In genomic region chr6:116829341-116829740, GRCm38 (mm10) we compare ENCODE assay signal across 9 mouse cellular contexts.
DNase-seq lines count a peak whose midpoint lies in the region; ATAC-seq and TF ChIP-seq lines count a peak whose summit lies in the region.
"Had no signal": no experiment of that assay in that cellular context is flagged by ENCODE, and none has a peak within 500 bp of the region (broad histone marks: within the 10 kb centered on the region; RNA-seq: fewer than 3 reads in every experiment).

No protein-coding gene starts in this region.

- H3K4me2 ChIP-seq in intestine, embryonic 14.5 days (ENCODE audit: low read length): no peak overlapping the region
- H3K4me2 ChIP-seq in intestine, embryonic 16.5 days (ENCODE audit: low read depth, low read length): no peak overlapping the region
- H3K4me2 ChIP-seq in midbrain, embryonic 15.5 days: no peak overlapping the region

- H3K36me3 ChIP-seq in intestine, embryonic 14.5 days (ENCODE audit: control insufficient read depth, insufficient read depth, low read length): no peaks in the 10 kb centered on the region
- H3K36me3 ChIP-seq in intestine, embryonic 16.5 days (ENCODE audit: control insufficient read depth, insufficient read depth, low read length): no peaks in the 10 kb centered on the region
- H3K36me3 ChIP-seq in midbrain, embryonic 15.5 days (replicated peaks): no peaks in the 10 kb centered on the region
- H3K36me3 ChIP-seq in thymus, adult 2 months (ENCODE audit: control insufficient read depth, insufficient read depth, low read length): no peaks in the 10 kb centered on the region

- no peak for ATAC-seq in intestine, embryonic 14.5 days (replicated peaks; ENCODE audit: low FRiP score, low TSS enrichment, low read depth)
- no peak for ATAC-seq in intestine, embryonic 16.5 days
- peak; percentile 70 for ATAC-seq in midbrain, embryonic 15.5 days (replicated peaks)

- H3K4me1 ChIP-seq in intestine, embryonic 14.5 days (replicated peaks; ENCODE audit: control insufficient read depth, insufficient read depth, low read length): 0 out of 2 replicates have a peak, but pooled peaks cover 4% of the 10 kb centered on the region
- peaks cover 6% of the 10 kb centered on the region; the same call in 1 of the 2 replicates for H3K4me1 ChIP-seq in intestine, embryonic 16.5 days (ENCODE audit: control insufficient read depth, insufficient read depth, low read length)
- H3K4me1 ChIP-seq in midbrain, embryonic 15.5 days: no peaks in the 10 kb centered on the region
- no peaks in the 10 kb centered on the region for H3K4me1 ChIP-seq in thymus, adult 2 months (replicated peaks; ENCODE audit: control insufficient read depth, insufficient read depth, low read length)

- no peak for TF ChIP-seq CTCF in thymus, adult 2 months (IDR thresholded peaks at IDR 0.05; ENCODE audit: borderline replicate concordance, control insufficient read depth, extremely low read depth, insufficient read depth, low read length, poor library complexity)

- no peaks in the 10 kb centered on the region for H3K27me3 ChIP-seq in intestine, embryonic 14.5 days (replicated peaks; ENCODE audit: control insufficient read depth, insufficient read depth, low read length)
- H3K27me3 ChIP-seq in intestine, embryonic 16.5 days (replicated peaks; ENCODE audit: control insufficient read depth, insufficient read depth, low read length): no peaks in the 10 kb centered on the region
- H3K27me3 ChIP-seq in midbrain, embryonic 15.5 days (replicated peaks): no peaks in the 10 kb centered on the region
- H3K27me3 ChIP-seq in thymus, adult 2 months (ENCODE audit: control insufficient read depth, insufficient read depth, low read length): no peaks in the 10 kb centered on the region

- H3K27ac ChIP-seq in intestine, embryonic 14.5 days (ENCODE audit: low read depth): no peak overlapping the region
- no peak overlapping the region for H3K27ac ChIP-seq in intestine, embryonic 16.5 days (ENCODE audit: low read length)
- no peak overlapping the region for H3K27ac ChIP-seq in midbrain, embryonic 15.5 days
- H3K27ac ChIP-seq in thymus, adult 2 months (ENCODE audit: control insufficient read depth, insufficient read depth, low read length): no peak overlapping the region
- H3K27ac ChIP-seq: macrophage had no signal

- no peak for TF ChIP-seq POLR2A in thymus, adult 2 months (IDR thresholded peaks at IDR 0.05; ENCODE audit: control insufficient read depth, extremely low read depth, insufficient read depth, low read length, poor library complexity)

- H3K4me3 ChIP-seq in intestine, embryonic 14.5 days (ENCODE audit: low read depth, low read length): no peak overlapping the region
- no peak overlapping the region for H3K4me3 ChIP-seq in intestine, embryonic 16.5 days (ENCODE audit: low read length)
- H3K4me3 ChIP-seq in midbrain, embryonic 15.5 days: no peak overlapping the region
- H3K4me3 ChIP-seq in thymus, adult 2 months (ENCODE audit: control insufficient read depth, insufficient read depth, low read length): no peak overlapping the region

- peak; percentile 55 for DNase-seq in intestine, embryonic 14.5 days (ENCODE audit: low spot score)
- DNase-seq in adrenal gland, adult 8-10 months: peak; percentile 91
- DNase-seq in gastrocnemius, adult 18-20 months (ENCODE audit: low spot score): peak; percentile 55
- peak; percentile 88 for DNase-seq in kidney, postnatal 10 days
- no peak for DNase-seq in spleen, adult 18-20 months
- DNase-seq in thymus, adult 2 months: no peak

- 34% methylated on average over 2 of the region's 2 CpGs for WGBS in intestine, embryonic 14.5 days
- WGBS in intestine, embryonic 16.5 days: 34% methylated on average over 2 of the region's 2 CpGs
- 37% methylated on average over 2 of the region's 2 CpGs for WGBS in midbrain, embryonic 15.5 days
- WGBS in thymus, adult 2 months: 67% methylated on average over 2 of the region's 2 CpGs

- H3K9me3 ChIP-seq in intestine, embryonic 14.5 days (ENCODE audit: control insufficient read depth, low read length): no peaks in the 10 kb centered on the region
- no peaks in the 10 kb centered on the region for H3K9me3 ChIP-seq in intestine, embryonic 16.5 days (ENCODE audit: control insufficient read depth, low read length)
- H3K9me3 ChIP-seq in midbrain, embryonic 15.5 days: no peaks in the 10 kb centered on the region

- H3K9ac ChIP-seq in intestine, embryonic 14.5 days (ENCODE audit: low read length): no peak overlapping the region
- H3K9ac ChIP-seq in intestine, embryonic 16.5 days (ENCODE audit: low read depth, low read length): no peak overlapping the region
- no peak overlapping the region for H3K9ac ChIP-seq in midbrain, embryonic 15.5 days

Comparison
In these comparisons a context has a peak if more than half of its experiments do, and no peak if none do; other contexts are left out.
1. DNase-seq: peak in intestine, embryonic 14.5 days (single experiment), adrenal gland, adult 8-10 months (single experiment), gastrocnemius, adult 18-20 months (single experiment) and kidney, postnatal 10 days (single experiment); none in spleen, adult 18-20 months (0 of 2) and thymus, adult 2 months (single experiment).